Mouse (Mus musculus): Measurements from ENCODE around the gene Ctnnbip1. TPM values are rescaled to one million over a fixed set of nuclear protein-coding genes. Genes with fewer than 3 reads are reported as not detected.

The Ctnnbip1 gene
- total RNA-seq, 2 experiments from 2014 or later: 61.4 to 76.9 TPM

DNA sequence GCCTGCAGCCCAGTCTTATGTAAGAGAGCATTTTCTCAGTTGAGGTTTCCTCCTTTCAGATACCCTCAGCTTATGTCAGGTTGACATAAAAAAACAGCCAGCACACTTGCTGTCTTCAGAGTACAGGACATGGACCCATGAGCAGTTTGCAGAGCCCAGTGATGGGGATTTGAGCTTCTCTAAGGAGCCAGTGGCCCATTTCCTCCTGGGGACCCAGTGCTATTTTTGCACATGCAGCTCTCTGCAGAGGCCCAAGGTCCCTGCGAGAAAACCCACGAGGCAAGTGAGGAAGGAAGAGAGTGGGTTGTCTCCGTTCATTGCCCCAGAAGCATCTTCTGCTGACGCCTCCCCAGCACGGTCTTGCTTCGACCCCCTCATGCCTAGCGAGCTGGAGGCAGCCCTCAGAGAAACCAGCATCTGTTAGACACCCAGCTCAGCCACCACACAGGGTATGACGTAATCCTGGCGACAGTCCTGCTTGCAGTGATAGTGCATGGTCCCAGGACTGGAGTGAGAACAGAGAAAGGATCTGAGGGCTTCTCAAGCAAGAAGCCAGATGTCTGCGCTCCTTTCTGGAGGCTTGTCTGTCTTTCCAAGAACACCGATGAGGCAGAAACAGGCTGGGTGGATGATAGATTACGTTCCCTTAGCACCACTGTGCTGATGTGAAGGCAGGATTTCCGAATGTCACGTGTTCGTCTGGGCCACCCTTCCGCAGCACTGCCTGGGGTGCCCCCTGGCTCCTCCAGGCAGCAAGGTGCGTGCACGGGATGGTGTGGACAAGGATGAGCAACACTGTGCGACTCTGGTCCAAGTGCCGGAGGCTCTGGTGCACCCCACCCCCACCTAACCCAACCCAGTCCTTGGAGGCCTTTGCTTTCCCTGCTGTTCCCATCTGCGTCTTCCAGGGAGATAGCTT, 44.2 kb downstream of the Ctnnbip1 start:
- DNase-seq: peak; percentile 60

DNA sequence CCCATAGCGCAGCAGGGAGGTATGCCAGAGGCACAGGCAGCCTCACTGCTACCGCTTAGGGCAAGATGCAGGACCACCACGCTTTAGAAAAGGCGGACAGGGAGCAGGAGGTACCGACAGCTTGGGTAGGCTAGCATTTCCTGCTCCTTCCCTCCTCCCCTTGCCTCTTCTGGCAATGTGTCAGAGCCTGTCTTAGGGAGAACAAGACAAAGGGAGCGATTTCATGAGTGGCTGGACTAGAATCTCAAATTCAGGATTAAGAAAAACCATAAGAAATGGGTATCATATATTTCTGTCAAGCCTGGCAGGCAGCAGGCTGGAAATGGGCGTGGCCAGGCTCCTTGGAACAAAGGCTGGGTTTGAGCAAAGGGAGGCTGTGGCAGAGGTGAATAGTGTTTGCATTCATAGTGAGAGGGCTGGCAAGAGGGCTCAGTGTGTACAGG, 44.9 kb downstream of the Ctnnbip1 start:
- DNase-seq: no peak

DNA sequence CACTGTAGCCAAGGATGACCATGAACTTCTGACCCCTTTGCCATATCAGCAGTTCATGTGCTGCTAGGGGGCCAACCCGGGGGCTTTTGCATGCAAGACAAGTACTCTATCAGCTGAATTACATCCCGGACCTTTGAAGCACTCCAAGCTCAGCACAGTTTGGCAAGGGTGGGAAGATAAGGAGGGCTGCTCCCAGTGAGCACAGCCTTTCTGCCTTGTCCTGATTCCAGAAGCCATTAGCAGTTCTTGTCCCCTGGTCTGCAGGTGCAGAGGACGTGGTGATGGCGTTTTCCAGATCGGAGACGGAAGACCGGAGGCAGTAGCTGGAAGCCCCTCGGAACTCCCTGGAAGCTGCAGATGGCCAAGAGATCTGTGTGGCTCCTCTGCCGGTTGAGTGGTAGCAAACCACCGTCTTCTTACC, 45.9 kb downstream of the Ctnnbip1 start:
- DNase-seq: no peak

DNA sequence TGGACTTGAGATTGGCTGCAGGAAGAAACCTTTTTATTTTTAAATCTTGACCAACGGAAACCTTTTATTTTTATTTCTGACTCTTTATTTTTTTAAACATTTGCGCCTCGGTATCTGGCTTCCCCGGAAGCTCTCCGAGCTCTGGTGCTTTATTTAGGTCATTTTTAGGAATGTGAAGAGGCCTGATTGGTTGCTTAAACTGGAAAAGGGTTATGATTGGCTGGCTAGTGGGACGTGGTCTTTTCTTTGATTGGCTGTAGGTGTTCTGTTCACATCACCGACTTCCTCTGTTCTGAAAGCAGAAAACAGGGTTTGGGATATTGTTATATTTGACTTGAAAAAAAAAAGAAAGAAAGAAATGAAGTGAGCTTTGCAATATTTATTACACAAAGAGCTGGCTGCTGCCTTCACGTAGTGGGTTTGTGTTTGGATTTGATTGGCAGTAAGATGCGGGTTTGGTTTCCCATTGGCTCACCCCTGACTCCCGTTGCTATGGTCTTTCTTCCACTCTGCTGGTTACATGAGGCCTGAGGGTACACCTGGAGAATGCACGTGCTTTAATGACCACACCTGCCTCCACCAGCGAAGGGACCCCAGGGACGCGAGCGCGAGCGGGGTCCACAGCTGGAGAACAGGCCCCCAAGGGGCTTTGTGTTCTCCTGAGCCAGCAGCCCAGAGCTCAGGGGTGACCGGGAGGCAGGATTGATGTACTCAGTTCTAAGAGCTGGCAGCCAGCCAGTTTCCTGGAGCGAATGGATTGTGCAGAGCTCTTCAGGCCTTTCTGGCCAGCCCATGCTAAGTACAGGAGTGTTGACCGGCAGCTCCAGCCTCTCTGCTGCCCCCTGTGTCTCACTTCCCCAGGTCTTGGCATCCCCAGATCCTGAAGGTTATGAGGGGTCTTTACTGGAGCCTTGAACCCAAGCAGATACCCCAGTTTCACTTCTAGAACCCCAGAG, 46.7 kb downstream of the Ctnnbip1 start:
- DNase-seq: peak; percentile 80

DNA sequence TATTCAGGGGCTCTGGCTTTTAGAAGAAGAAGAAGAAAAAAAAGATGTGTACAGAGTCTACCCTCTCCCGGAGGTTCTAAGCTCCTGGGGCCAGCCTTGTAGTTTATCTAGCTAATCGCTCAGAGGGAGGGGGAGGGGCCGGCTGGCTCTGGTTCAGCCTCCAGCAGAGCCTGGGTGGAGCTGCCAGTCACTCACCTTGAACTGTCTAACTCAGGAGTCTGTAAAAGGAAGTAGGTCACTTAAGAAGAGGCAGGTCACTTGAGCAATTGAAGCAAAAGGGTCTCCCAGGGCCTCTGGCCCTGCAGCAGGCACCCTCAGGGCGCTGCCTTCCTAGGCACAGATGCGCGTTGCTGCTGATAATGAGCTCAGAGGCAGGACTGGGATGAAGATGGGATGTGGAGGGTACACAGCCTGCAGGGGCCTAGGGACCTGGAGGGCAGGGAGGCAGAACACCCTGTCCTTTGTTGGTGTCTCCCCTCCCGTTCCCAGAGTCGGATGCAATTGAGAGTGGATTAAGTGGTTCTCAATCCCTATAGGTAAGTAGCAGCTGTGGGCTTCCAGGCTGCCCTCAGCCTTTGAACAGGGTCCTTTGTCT, 49.5 kb downstream of the Ctnnbip1 start:
- DNase-seq: no peak

DNA sequence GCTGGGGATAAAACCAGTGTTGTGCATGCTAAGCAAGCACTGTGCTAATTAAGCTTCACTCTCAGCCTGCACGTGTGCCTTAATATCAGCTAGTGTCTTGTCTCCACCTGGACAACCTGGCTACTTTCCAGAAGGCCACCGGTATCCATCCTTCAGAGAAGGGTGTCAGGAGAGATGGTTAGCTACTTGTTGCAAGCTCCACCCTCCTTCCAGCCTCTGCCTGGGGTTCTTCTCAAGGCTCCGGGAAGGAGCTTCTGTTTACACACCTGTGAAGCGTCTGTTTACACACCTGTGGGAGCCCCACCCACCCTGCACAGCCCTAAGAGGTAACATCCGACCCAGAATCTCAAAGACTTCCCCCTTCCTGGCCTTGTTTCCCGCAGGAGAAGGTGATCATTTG, 50.6 kb downstream of the Ctnnbip1 start:
- no peak for DNase-seq

DNA sequence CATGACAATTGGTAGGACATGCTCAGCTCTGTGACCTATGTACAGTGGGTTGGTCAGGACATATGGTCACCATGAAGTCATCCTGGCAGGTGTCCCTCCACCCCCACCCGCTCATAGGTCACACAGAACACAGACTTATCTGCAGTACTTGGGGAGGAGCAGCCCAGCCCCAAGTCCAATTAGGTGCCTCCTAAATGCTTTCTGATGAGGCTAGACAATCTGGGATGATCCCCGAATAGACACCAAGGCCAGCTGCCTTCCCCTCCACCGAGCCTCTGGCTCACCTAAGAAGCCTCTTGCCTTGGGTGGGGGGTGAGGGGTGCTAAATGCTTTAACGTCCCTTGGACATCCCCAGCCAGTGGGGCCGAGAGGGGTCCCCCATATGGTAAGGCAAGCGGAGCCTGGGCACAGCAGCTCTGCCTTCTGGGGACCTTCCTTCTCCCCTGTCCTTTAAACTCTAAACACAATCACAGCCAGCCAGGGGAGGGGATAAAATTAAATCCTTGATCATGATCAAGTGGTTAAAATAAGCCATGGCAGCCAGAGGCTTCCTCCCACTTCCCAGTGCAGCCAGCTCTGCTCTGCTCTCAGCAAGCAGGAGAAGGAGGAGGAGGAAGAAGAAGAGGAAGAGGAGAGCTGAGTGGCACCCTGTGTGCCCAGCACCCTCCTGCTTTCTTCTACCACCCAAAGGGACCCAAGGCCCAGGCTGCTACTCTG, 51.9 kb downstream of the Ctnnbip1 start:
- DNase-seq: no peak

DNA sequence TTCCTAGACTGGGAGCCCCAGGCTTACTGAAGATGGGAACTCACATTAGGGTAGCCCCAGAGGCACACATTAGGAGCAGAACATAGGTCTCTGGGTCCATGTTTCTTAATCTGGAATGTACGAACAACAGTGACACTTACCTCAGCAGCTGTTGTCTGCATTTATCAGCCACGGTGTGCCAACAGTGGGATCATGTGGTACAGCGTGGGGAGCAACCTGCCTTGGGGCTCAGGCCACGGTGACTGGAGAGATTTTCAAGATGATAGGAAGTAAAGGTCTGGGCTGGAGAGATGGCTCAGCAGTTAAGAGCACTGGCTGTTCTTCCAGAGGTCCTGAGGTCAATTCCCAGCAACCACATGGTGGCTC, 52.4 kb downstream of the Ctnnbip1 start:
- no peak for DNase-seq

DNA sequence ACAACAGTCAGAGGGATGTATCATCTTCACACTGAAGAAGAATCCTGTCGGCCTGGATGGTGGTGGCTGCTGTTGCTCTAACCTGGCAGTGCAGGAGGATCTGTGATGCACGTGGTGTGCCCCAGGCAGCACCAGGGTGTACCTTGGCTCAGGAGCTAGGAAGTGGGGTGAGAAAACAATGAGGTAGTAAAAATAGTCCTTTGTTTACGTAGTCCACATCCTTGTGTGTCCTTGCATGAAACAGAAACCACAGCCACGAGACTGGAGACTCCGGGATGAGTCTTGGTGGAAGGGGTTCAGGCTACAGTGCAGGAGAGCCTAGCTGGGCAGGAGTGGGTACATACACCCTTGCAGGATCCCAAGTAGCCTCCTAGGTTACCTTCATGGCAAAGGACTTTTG, 53.2 kb downstream of the Ctnnbip1 start:
- DNase-seq: no peak

DNA sequence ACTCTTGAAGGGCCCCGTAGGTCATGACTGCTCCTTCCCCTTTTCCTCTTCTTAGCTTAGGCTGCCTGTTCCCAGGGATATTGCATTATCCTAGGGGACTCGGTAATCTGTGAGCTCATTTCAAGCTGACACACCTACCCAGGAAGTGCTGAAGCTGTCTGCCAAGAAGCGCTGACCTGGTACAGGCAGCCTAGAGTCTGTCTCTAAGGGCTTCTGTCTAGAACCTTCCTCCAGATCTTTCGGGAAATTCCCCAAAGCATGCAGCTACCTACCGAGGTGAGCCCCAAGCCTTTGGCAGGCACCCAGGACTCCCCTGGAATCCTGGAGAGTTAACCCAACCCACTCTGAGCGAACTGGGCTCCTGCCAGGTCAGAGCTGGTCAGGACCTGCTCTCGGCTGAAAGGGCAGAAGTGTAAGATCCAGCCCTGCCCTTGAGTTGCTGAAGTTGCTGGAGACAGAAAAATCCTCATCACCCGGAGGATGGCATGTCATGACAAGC, 53.7 kb downstream of the Ctnnbip1 start:
- DNase-seq: no peak

DNA sequence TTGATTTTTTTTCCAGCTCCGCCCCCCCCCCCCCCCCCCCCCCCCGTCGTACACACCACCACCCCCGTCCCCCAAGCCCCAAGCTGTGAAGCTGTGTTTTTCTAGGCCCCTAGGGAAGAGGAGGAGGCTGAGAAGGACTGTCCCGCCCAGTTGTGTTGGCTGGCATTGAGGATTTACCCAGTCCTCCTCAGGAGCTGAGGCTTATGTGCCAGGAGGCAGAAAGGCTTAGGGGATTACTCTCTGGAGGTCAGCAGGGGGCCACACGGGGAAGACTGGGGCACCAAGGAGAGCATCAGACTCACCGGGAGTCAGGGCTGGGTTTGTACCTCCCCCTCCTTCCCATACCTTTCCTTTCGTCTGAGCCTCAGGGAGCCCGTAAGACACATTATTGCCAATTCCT, 54.4 kb downstream of the Ctnnbip1 start:
- DNase-seq: no peak

DNA sequence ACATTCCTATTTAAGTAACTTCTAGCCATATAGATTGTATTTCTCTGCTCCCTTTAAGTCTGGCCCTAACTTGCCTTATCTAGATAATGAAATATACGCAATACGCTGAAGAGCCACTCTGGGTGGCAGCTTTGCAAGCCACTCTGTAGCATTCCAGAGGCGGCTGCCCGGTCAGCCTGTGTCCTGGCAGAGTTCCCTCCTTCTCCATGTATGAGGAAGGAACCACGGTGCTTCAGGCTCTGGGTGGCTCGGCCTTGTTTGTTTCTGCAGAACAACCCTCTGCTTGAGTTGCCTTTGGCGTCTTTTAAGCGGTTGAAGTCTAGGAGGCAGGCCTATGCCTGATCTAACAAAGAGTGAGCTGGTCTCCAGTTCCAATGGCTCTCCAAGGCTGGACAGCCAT, 54.8 kb downstream of the Ctnnbip1 start:
- no peak for DNase-seq

DNA sequence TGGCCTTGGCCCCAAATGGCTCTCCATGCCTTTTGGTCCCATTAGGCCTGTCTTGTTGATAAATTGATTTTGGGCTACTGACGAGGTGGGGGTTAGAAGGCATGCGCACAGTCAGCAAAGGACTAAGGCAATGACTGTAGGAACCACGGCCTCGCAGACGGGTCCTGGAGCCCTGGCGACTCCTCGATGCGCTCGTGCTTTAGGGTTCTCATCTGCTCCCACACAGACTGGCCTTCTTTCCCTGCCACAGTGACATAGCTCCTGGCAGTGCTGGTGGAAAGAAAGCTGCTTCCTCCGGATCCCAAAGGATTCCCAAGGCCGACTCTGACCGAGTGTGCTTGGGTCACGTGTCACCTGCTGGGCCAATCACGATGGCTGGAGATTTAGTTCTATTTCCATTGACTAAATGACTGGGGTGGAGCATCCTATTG, 56.4 kb downstream of the Ctnnbip1 start:
- no peak for DNase-seq

DNA sequence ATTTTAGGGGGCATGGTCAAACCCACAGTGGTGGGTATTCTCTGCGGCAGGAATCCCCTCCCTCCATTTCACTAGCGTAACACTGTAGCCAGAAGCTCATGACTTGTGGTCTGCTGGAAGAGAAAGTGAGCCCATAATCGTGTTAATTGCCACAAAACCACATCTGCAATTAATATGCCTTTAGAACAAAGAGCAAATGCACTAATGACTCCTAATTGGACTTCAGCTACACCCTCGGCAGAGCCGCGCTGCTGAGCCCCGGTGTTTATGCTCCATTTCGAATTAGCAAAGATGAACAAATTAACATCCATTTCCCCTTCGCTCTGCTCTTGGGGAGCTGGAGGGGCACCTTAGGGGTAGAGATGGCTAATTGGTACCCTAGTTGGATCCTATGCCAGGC, 58.0 kb downstream of the Ctnnbip1 start:
- no peak for DNase-seq

DNA sequence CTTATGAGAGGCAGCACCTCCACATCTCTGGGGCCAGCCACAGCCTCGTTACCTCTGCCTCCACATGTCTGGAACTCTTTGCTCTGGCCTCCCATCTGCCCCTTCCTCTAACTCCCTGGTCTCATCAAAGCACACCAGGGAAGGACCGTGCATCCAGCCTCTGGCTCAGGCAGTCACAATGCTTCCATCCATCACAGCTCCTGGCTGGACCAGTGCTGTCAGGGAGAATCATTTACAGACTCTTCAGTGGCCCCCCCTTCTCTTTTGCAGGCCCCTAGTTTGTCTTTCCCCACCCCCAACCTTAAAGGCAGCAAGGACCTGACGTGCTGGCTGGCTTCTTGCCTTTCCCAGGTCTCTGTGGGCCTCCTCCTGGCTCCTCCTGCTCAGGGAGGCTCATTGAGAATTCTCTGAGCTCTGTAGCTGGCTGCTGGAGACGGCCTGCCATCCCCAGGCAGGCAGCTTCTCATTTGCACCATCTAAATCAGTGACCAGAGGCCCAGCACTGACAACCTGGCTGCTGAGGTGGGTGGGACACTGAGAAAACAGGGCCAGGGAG, 59.0 kb downstream of the Ctnnbip1 start:
- DNase-seq: no peak

DNA sequence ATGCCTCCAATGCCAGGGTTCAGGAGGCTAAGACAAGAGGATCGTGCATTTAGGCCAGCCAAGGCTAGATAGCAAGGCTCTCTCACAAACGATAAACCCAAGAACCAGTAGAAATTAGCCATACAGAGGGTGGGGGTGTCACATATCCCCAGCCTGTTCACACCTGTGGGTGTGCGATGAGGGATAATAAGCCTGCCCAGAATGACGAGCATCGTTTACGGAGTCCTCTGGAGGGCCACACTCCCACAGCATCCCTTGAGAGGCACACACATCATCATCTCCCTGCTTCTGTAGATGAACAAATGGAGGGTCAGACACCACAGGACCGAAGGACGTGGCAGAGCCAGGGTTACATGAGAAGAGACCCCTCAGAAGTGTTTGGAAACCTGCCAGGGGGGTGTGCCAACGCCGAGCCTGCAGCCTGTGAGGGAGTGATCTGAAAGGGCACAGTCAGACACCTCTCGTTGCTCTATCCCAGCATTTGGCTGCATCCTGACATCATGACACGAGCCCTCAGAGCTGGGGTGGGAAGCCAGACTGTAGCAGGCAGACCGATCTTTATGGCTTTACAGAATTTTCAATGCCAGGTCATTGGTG, 60.1 kb downstream of the Ctnnbip1 start:
- no peak for DNase-seq

DNA sequence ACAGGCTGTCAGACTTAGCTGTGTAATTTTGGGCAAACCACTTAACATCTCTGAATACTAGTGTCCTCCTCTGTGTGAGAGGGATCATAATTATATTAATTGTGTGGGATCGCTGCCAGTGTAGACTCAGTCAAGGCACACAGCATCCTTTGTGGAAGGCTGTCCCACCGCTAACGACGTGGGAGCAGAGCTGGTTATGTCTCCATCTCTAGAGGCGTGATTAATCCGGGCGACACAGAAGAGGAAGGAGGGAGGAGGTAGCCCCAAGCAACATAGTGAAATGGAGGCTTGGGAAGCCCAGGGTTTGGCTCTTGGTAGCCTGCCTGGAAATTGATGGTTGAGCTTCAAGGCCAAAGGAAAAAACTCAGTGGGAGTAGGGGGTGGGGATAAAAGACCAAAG, 60.8 kb downstream of the Ctnnbip1 start:
- no peak for DNase-seq

DNA sequence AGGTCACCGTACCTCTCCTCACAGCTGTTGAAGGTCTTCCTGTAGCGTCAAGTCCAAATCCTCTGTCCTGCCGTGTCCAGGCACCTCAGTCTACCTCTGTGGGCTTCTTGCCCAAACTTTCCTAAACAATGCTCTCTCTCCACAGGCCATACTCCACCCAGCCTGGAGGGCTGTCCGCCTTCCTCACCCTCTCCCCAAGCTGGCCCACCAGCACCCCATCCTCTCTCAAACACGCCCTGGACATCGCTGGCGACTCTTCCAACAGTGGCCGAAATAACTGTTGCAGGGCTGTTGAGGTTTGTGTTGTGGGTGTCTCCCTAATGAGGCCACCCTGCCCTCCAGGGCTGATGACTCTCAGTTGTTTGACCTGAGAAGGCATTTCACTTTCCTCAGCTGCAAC, 67.2 kb downstream of the Ctnnbip1 start:
- DNase-seq: no peak

DNA sequence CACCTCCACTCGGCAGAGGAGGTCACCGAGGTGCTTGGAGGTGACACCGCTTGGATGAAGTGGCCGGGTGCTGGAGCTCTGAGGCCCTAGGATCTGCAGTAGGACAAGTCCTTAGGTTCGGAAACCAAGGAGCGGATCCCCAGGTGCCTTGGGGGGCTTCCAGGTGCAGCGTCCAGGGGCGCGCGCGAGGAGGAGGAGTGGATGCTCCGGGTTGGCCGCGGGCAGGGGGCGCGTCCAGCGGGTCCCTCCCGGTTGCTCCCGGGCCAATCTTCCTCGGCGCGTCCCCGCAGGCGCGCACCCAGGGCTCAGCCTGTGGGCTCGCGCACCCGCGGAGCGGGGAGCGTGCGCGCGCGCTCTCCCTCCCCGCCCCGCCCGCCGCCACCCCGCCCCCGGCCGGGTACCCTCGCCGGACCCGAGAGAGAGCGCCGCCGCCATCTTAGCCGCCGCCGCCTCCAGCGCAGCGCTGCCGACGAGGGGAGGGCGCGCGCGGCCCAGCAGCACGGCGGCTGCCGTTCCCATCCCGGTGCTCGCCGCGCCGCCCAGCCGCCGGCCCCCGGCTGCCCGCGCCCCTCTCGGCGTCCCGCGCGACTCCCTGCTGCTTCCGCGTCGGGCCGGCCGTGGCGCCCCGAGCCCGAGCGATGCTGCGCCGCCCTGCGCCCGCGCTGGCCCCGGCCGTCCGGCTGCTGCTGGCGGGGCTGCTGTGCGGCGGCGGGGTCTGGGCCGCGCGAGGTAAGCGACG, 68.2 kb downstream of the Ctnnbip1 start, which contains the start of gene Clstn1:
Gene Clstn1, plus strand, starts transcription at position 425 of the 739 bp plus-strand sequence.
- DNase-seq: peak; percentile 71
